Mouse (Mus musculus) heart, postnatal 14 days (tissue): ENCODE data around the gene Brf1. TPM values are rescaled to one million over a fixed set of nuclear protein-coding genes. Genes with fewer than 3 reads are reported as not detected.

Experiments
- DNase-seq, 2 experiments: peaks; one replicate each; pipeline ENCODE4 v3.0.0; 2021 to 2022
- intact Hi-C: fragments of 180-260 bp; cut with DNase I; formaldehyde crosslinking; loops from one replicate; pipeline ENCODE4 v1.15.1; 2025
- microRNA-seq, 2 experiments: library from miRNA; unstranded; fragments of <30 nt; microRNA quantifications; one replicate each; pipeline ENCODE4 v1.2.0; 2021 to 2022
- total RNA-seq, 2 experiments: library from RNA; stranded (reverse); gene quantifications; 2 replicates each; pipeline ENCODE4 v1.2.3; 2021

The Brf1 gene
- total RNA-seq, 2 experiments from 2014 or later: 28.3 to 28.8 TPM

GRCm38 (mm10) chr12:112912951-112913745 lies 87.4 kb downstream of the Brf1 start:
- intact Hi-C loops: no loop called here
- DNase-seq: no peak

DNA sequence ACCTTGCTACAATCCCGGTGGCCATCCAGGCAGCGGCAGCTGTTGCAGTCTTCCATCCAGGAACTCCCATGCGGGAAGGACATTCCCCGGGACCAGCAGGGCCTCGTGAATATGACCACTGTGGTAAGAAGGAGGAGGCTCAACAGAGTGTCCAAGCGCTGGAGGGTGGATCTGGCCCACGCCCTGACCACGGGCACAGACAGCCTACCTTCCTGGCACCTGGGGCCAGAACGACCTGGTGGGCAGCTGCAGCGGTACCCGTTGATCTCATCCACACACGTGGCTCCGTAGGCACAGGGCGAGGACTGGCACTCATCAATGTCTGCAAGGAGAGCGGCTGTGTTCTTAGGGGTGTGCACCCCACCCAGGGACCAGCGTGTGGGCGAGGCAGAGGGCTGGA lies 88.8 kb downstream of the Brf1 start:
- intact Hi-C loops: no loop called here
- DNase-seq: no peak

Small RNAs within 50 kb of the gene (microRNA-seq; reads per million reads assigned to microRNA genes)
- gene Mir6941: 0.54 to 1.1 reads per million in 2 experiments

Other genes starting within 250 kb of the Brf1 start
- gene Pld4, start 240.0 kb downstream of the Brf1 start, total RNA-seq: 1 to 10 TPM; 6.3 to 8.0 TPM
- gene Ahnak2, start 198.0 kb downstream of the Brf1 start, total RNA-seq: 10 to 100 TPM; 14.5 to 19.5 TPM
- gene Clba1, start 191.8 kb downstream of the Brf1 start, total RNA-seq: 1 to 10 TPM; 1.9 to 2.2 TPM
- 10 to 100 TPM in 1 of 2 experiments, 1 to 10 TPM in 1; 7.8 to 12.1 TPM for gene Cdca4, start 171.3 kb downstream of the Brf1 start, total RNA-seq
- gene Gpr132, start 132.5 kb downstream of the Brf1 start, total RNA-seq: 1 to 10 TPM in 1 of 2 experiments, under 1 TPM in 1; 0.22 to 2.0 TPM
- 10 to 100 TPM; 32.1 to 32.4 TPM for gene Jag2, start 70.9 kb downstream of the Brf1 start, total RNA-seq
- 1 to 10 TPM; 8.3 to 8.6 TPM for gene Nudt14, start 58.6 kb downstream of the Brf1 start, total RNA-seq
- 10 to 100 TPM; 16.8 TPM for gene Btbd6, start 24.2 kb downstream of the Brf1 start, total RNA-seq
- gene Pacs2, start 13.8 kb upstream of the Brf1 start, total RNA-seq: 10 to 100 TPM; 29.0 to 32.1 TPM
- under 1 TPM in 1 of 2 experiments, not detected in 1; 0.27 TPM for gene Tex22, start 73.8 kb upstream of the Brf1 start, total RNA-seq
- 10 to 100 TPM; 45.1 to 46.8 TPM for gene Mta1, start 97.6 kb upstream of the Brf1 start, total RNA-seq
- 1,000 to 10,000 TPM; 1,350 to 1,351 TPM for gene Crip2, start 139.5 kb upstream of the Brf1 start, total RNA-seq
- gene Crip1, start 145.6 kb upstream of the Brf1 start, total RNA-seq: 100 to 1,000 TPM; 198 to 224 TPM
- 1 to 10 TPM; 1.1 to 2.1 TPM for gene Tedc1, start 155.7 kb upstream of the Brf1 start, total RNA-seq
- under 1 TPM; 0.29 to 0.59 TPM for gene Tmem121, start 185.2 kb upstream of the Brf1 start, total RNA-seq